Mouse (Mus musculus) lung, adult 2 months (tissue): ENCODE measurements around the gene Cmtr1. TPM values are rescaled to one million over a fixed set of nuclear protein-coding genes. Genes with fewer than 3 reads are reported as not detected.
A peak's percentile ranks its signal among the peaks of the same experiment; 100 is the strongest.

ENCODE experiments used
- DNase-seq: peaks from one replicate; pipeline ENCODE4 v3.0.0; 2022
- H3K4me1 ChIP-seq: fragments of 200-500 bp; 2 replicates; pipeline ENCODE4 v1.6.1; 2011; ENCODE audit warnings: low read length; ENCODE audit not compliant: control insufficient read depth, insufficient read depth
- H3K4me3 ChIP-seq: fragments of 200-500 bp; replicated peaks from 2 replicates; pipeline ENCODE3; 2011; ENCODE audit warnings: low read depth, mild to moderate bottlenecking, control low read depth, low read length; ENCODE audit errors: extremely low read depth
- CTCF ChIP-seq: fragments of 200-500 bp; IDR thresholded peaks from 2 replicates; pipeline ENCODE4 v1.5.1; 2011; ENCODE audit warnings: mild to moderate bottlenecking, low read length, control low read depth; ENCODE audit not compliant: insufficient read depth
- POLR2A ChIP-seq: fragments of 200-500 bp; IDR thresholded peaks from 2 replicates; pipeline ENCODE4 v1.6.1; 2011; ENCODE audit warnings: low read depth, mild to moderate bottlenecking, control low read depth, low read length, borderline replicate concordance; ENCODE audit errors: extremely low read depth
- WGBS: fragments of 180-500 bp; shearing (Covaris S2); methylation state at CpG from one replicate; pipeline ENCODE4 v1.1.7; 2018; 5-methylcytosine and 5-hydroxymethylcytosine counted together
- polyA plus RNA-seq: library from polyadenylated mRNA; depleted of rRNA; stranded (reverse); fragments of >200 nt; gene quantifications from 2 replicates; pipeline ENCODE4 v1.2.3, GENCODE M21; 2012

Gene Cmtr1
- polyA plus RNA-seq, 1 experiment = 30.7 TPM

DNA sequence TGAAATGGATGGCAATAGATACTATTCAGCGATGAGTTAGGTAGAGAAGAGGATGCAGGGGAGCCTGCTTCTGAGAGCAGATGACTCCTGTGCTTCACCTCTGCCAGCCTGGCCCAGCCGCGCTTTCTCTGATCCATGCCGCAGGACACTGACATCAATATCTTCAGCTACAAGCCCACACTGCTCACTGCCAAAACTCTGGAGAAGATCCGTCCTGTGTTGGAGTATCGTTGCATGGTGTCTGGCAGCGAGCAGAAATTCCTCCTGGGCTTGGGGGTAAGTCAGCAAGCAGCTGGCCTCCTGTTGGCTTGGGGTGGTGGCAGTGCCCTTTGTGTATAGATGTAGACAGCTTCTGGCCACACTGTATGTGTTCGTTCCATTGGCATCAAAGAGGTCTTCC is 36.5 kb downstream of the Cmtr1 start:
- no peak overlapping the region for H3K4me3 ChIP-seq
- WGBS = 89% methylated on average over 8 of the region's 8 CpGs
- DNase-seq = no peak
- TF ChIP-seq POLR2A = no peak
- TF ChIP-seq CTCF = no peak
- H3K4me1 ChIP-seq = no peaks in the 10 kb centered on the region

GRCm38 (mm10) chr17:29698421-29698820 is 38.0 kb downstream of the Cmtr1 start:
- H3K4me1 ChIP-seq = no peaks in the 10 kb centered on the region
- 83% methylated on average over 6 of the region's 6 CpGs for WGBS

DNA sequence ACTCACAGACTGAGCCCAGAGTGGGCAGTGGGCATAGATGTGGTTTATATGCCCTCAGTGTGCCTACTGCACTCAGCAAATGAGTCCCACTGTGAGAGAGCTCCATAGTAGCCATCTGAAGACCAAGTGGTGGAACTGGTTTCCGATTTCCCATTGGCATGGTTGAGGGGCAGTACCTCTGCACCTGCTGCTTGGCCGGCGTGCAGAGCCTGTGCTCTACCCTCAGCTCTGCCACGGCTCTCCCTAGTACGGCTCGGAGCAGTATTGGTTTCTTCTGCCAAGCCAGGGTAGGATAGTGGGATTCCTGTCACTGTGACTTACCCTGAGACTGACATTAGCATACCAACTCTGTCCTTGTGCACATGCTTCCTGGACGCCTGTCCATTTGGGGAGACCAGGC is 40.2 kb downstream of the Cmtr1 start:
- TF ChIP-seq POLR2A = no peak
- no peak for TF ChIP-seq CTCF
- WGBS = 91% methylated on average over 7 of the region's 7 CpGs

More at GRCm38 (mm10) chr17:29698421-29698820, 38.0 kb downstream of the Cmtr1 start:
- TF ChIP-seq POLR2A (no peak), CTCF (no peak)
- no peak overlapping the region for H3K4me3 ChIP-seq
- no peak for DNase-seq

DNA sequence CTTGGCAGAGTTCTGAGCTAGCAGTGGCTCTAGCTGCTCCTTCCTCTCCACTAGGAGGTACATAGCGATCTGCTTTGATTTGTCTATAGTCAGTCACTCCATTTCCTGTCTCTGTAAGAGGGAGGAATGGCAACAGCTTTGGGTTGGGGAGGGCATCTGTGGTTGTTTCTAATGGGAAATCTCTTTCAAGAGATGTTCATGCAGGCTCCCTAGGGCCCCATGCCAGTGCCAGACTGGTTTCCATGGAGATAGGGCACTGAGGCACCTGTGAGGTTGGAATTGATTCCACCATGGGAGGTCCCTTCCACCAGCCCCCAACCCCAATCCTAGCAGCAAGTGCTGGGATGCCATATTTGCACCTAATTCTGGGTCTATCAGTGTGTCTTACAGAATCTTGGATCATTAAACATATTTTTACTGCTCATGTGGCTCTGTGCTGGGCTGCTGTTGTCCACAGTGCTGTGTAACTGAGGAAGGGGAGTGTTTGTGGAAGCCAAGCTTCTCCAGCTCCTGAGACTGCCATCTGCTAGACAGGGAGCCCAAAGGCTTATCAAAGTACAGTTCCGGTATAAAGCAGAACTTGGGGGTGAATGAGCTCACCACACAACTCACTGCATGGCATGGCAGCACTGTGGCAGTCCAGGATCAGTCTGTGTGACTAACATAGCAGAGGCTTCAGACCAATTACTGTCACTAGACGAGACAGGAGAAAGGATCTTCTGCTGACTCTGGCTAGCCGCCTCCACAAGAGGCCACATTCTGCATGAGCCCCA is 42.7 kb downstream of the Cmtr1 start:
- TF ChIP-seq CTCF = no peak
- TF ChIP-seq POLR2A = no peak

More for the DNA sequence above, 40.2 kb downstream of the Cmtr1 start:
- H3K4me3 ChIP-seq = no peak overlapping the region
- H3K4me1 ChIP-seq = no peaks in the 10 kb centered on the region
- no peak for DNase-seq

DNA sequence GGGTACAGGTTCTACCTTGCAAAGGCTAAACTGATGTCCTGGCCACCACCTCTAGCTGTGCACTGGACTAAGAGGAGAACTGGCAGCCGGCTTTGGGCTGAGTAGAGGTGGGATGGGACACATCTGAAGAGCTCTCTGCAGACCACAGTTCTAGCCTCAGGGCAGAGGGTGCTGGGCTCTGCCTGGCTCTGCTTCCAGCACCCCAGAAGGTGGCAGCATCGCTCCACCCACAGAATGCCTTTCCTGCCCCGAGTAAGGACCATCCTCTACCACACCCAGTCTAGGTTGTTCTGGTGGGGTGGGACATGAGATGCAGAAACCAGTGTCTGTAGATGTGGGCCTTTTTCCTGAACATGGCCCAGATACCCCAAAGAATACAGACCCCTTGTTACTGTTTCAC is 44.4 kb downstream of the Cmtr1 start:
- H3K4me1 ChIP-seq = no peaks in the 10 kb centered on the region
- TF ChIP-seq POLR2A = no peak
- peak; percentile 58 for TF ChIP-seq CTCF
- WGBS = 37% methylated on average over 3 of the region's 3 CpGs
- DNase-seq = no peak
- H3K4me3 ChIP-seq = no peak overlapping the region

More for the DNA sequence above, 42.7 kb downstream of the Cmtr1 start:
- no peak overlapping the region for H3K4me3 ChIP-seq
- no peaks in the 10 kb centered on the region for H3K4me1 ChIP-seq
- 78% methylated on average over 4 of the region's 4 CpGs for WGBS
- DNase-seq = no peak

DNA sequence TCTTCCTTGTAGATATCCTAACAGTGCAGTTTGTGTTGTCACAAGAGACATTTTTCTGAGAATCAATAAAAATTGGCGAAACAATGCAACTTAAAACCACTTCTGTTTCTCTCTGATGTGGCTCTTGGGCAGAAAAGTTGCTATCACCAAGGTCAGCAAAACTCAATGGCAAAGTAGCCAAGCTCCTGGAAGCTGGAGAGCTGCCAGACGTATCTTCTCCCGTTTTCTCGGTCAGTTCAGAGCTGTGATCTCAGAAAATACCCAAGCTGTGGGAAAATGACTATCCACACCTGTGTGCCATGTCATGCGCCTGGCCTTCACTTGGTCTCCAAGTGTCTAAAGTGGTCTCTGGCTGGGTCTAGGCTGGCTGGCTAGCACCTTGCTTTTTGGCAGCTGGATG is 45.5 kb downstream of the Cmtr1 start:
- 71% methylated on average over 5 of the region's 5 CpGs for WGBS
- TF ChIP-seq POLR2A (no peak), CTCF (no peak)
- Histone ChIP-seq H3K4me3 (no peak overlapping the region), H3K4me1 (no peaks in the 10 kb centered on the region)
- no peak for DNase-seq

DNA sequence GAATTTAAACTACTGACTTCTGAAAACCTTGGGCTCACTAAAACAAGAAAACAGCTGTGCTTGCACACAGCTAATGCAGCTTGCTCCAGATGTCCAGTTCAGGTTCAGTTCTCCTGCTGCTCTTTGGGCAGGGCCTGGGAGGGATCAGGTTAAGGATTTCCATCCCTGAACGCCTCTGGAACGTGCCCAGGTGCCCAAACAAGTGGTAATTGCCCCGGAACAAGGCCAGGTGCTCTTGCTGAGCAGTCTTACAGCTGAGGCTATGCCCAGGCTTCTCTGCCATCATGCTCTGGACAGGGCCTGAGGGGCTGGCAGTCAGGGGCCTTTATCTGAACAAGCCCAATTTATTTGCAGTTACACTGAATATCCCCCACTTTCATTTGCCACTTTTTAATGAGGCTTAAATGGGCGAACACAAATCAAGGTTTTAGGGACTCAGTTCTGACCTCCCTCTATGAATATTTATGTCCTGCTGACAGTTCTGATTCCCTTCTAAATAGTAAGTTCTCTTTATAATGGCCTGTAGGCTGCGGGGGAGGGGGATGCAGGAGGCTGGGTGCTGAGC is 46.7 kb downstream of the Cmtr1 start:
- TF ChIP-seq CTCF (no peak), POLR2A (no peak)
- Histone ChIP-seq H3K4me3 (no peak overlapping the region), H3K4me1 (no peaks in the 10 kb centered on the region)
- DNase-seq = no peak
- WGBS = 76% methylated on average over 5 of the region's 5 CpGs

DNA sequence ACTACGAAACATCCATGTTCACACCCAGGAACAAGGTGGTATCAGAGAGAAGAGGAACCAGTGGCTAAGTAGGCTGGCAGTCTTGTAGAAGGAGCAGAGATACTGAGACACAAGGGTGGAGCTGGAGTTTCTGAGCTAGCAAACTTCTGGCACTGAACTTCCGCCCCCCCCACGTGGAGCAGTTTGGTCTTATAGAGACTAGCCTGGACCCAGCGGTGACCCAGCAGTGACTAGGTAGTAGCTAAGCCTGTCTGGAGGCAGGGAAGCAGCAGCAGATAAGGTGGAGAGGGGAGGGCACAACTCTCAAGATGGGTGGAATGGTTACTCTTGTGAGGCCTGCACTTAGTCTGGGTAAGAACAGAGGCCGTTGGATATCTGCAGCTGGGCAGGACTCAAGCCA is 48.4 kb downstream of the Cmtr1 start:
- H3K4me3 ChIP-seq = no peak overlapping the region
- DNase-seq = no peak
- H3K4me1 ChIP-seq = no peaks in the 10 kb centered on the region
- no peak for TF ChIP-seq POLR2A
- no peak for TF ChIP-seq CTCF
- 73% methylated on average over 5 of the region's 5 CpGs for WGBS

DNA sequence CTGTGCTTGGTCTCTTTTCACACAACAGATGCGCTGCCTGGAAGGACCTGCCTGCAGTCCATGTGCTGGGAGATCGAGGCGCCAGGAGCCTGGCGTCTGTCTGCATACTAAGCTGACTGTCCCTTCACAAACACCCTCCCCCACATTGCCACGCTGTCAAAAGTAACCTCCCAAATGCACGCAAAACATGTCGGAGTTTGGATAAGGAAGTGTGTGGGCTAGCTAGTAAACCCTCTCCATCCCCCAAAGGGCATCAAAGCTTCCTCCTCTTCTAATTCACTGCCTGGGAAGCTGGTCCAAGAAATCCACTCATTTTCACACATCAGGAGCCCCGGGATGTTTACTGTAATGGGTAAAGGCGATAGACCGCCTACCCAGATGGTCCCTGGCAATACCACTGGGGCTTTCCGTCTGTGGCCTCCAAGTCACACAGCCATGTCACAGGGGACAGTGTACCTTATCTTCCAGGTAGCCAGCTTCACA is 50.2 kb downstream of the Cmtr1 start:
- DNase-seq = no peak
- no peak for TF ChIP-seq CTCF
- no peak for TF ChIP-seq POLR2A
- Histone ChIP-seq H3K4me3 (no peak overlapping the region), H3K4me1 (no peaks in the 10 kb centered on the region)
- WGBS = 58% methylated on average over 11 of the region's 11 CpGs
